Mouse (Mus musculus) embryo, embryonic 10 days (tissue): ENCODE measurements around the gene Ugt1a5.

ENCODE experiments used
- DNase-seq: peaks from one replicate; pipeline ENCODE4 v3.0.0-alpha.2; 2015; ENCODE audit warnings: low spot score

The Ugt1a5 gene

GRCm38 (mm10) chr1:88261706-88262105, 95.9 kb downstream of the Ugt1a5 start:
- DNase-seq = no peak

- no peak for DNase-seq
These were observed 96.4 kb downstream of the Ugt1a5 start for GRCm38 (mm10) chr1:88262255-88262654.

- DNase-seq = no peak
These were observed 97.1 kb downstream of the Ugt1a5 start for GRCm38 (mm10) chr1:88262961-88263360.

DNA sequence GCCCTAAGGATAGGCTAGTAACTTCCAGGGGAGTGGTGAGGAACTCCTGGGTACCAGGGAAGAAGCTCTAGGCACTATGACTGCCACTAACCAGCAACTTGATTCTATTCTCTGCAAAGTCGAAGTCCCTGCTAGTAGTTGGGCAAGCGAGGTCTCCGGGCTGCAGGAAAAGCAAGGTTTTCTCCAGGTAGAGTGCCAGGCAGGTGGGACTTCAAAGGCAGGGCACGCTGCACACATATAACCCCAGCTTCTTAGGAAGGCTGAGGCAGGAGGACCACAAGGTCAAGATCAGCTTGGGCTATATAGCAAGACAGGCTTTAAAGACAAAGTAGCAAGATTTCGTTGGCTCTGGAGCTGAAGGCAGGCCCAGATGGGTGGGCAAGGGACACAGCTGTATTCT, 98.0 kb downstream of the Ugt1a5 start:
- DNase-seq = no peak

- DNase-seq = no peak
These were observed 98.5 kb downstream of the Ugt1a5 start for GRCm38 (mm10) chr1:88264237-88264868.

DNA sequence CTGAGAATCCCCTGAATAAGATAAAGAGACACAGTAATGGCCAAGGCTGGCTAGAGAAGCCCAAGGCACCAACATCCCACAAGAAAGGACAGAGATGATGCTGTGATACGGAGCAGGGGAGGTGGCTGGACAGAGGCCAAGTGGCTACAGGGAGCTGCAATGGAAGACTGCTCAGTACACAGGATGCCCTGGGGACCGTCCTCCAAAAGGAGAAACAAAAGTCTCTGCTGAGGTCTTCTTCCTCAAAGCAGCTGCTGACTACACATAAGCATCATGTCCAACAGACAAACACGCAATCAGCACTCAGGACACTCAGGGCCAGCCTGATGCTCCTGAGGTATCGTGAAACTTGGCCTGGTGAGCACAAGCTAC, 99.0 kb downstream of the Ugt1a5 start:
- no peak for DNase-seq

DNA sequence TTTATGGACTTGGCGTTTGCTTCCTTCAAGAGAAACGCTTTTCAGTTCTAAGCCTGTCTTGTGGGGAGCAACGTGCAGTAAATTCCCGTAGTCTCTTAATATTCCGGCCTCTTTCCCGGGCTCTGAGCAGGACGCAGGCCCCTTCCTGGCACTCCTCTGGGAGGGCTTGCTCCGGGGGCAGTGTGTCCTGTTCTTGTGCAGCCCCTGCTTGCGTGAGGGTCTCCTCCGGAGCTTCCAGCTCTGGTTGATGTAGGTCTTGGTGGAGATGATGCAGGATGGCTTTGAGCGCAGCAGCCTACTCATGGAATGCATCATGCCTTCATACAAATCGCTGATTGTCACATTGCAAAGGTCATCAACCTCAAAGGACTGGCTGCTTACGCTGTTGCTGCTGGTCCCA, 100.3 kb downstream of the Ugt1a5 start:
- DNase-seq = no peak

DNA sequence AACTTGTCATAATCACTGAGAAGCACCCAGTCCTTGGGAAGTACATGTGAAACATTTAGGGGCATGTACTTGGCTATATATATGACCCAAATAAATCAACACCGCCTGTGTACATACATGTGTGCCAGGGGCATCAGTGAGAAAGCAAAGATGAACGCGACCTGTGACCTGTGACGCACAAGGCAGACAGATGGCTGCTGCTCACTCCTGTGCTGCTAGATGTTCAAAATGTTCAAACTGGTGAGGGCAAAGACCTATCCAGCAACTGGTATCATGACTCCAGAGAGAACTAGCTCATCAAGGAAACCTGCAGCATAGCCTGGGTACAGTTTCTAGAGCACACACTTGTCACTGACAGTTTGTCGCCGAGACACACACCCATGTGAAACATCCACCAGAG, 101.7 kb downstream of the Ugt1a5 start:
- no peak for DNase-seq

- no peak for DNase-seq
These were observed 102.3 kb downstream of the Ugt1a5 start for GRCm38 (mm10) chr1:88268070-88268469.
